Mouse (Mus musculus) hindbrain, postnatal 0 days (tissue): ENCODE measurements at regions not wholly inside any gene's neighbourhood (a gene's known extent, or its start where the extent isn't known, plus 50 kb on each side); places are given as distances from the start of the nearest gene placed in this dataset.

Experiments
- ATAC-seq: fragments of 200-750 bp; cut with Nextera tagmentation; 2 replicates; pipeline ENCODE4 v1.8.0; 2017; ENCODE audit warnings: mild to moderate bottlenecking, moderate TSS enrichment, moderate library complexity
- DNase-seq: peaks from one replicate; pipeline ENCODE4 v3.0.0-alpha.2; 2015; ENCODE audit warnings: low spot score
- H3K27ac ChIP-seq: fragments of 300-500 bp; sonication (generic); 2 replicates; pipeline ENCODE4 v1.5.1; 2014; ENCODE audit warnings: mild to moderate bottlenecking
- H3K27me3 ChIP-seq: fragments of 300-500 bp; sonication (generic); 2 replicates; pipeline ENCODE4 v1.6.1; 2014; ENCODE audit warnings: low read length, mixed read lengths; ENCODE audit not compliant: insufficient read depth
- H3K36me3 ChIP-seq: fragments of 300-500 bp; sonication (generic); 2 replicates; pipeline ENCODE4 v1.6.1; 2014; ENCODE audit warnings: low read length, mixed read lengths; ENCODE audit not compliant: insufficient read depth
- H3K4me1 ChIP-seq: fragments of 300-500 bp; sonication (generic); 2 replicates; pipeline ENCODE4 v1.6.1; 2014; ENCODE audit warnings: antibody characterized with exemption, low read length, mixed read lengths; ENCODE audit not compliant: insufficient read depth
- H3K4me2 ChIP-seq: fragments of 300-500 bp; sonication (generic); 2 replicates; pipeline ENCODE4 v1.6.1; 2014; ENCODE audit warnings: low read depth, mild to moderate bottlenecking, low read length, moderate library complexity, mixed read lengths
- H3K4me3 ChIP-seq: fragments of 300-500 bp; sonication (generic); 2 replicates; pipeline ENCODE4 v1.5.1; 2014; ENCODE audit warnings: low read length
- H3K9ac ChIP-seq: fragments of 300-500 bp; sonication (generic); replicated peaks from 2 replicates; pipeline ENCODE4 v1.6.1; 2014; ENCODE audit warnings: mild to moderate bottlenecking, low read length, moderate library complexity, mixed read lengths
- H3K9me3 ChIP-seq: fragments of 300-500 bp; sonication (generic); 2 replicates; pipeline ENCODE4 v1.6.1; 2016; ENCODE audit warnings: low read length, mixed read lengths
- CTCF ChIP-seq: IDR thresholded peaks from 2 replicates; pipeline ENCODE4 v1.5.1; 2016; ENCODE audit warnings: antibody characterized with exemption, control low read depth, low read depth
- WGBS: fragments of 180-500 bp; shearing (Covaris S2); extraction: QIAGEN DNeasy Blood & Tissue Kit; methylation state at CpG from one replicate; pipeline ENCODE4 v1.1.7; 2014; 5-methylcytosine and 5-hydroxymethylcytosine counted together

GRCm38 (mm10) chr13:41694749-41695419, 89.2 kb downstream of the Tmem170b start:
- Histone ChIP-seq H3K27ac (no peak overlapping the region), H3K4me3 (no peak overlapping the region), H3K4me2 (no peak overlapping the region), H3K27me3 (no peaks in the 10 kb centered on the region), H3K4me1 (no peaks in the 10 kb centered on the region), H3K9me3 (no peaks in the 10 kb centered on the region), H3K36me3 (no peaks in the 10 kb centered on the region), H3K9ac (no peak overlapping the region)
- DNase-seq, result no peak
- no peak for TF ChIP-seq CTCF
- ATAC-seq, result no peak
- WGBS, result 83% methylated on average over 9 of the region's 9 CpGs

GRCm38 (mm10) chr13:41696767-41697445, 91.2 kb downstream of the Tmem170b start:
- ATAC-seq, result no peak
- H3K4me1 ChIP-seq, result no peaks in the 10 kb centered on the region
- no peak for DNase-seq
- H3K36me3 ChIP-seq, result no peaks in the 10 kb centered on the region
- no peak overlapping the region for H3K27ac ChIP-seq
- no peak for TF ChIP-seq CTCF
- H3K4me2 ChIP-seq, result no peak overlapping the region
- H3K4me3 ChIP-seq, result no peak overlapping the region
- no peak overlapping the region for H3K9ac ChIP-seq
- H3K9me3 ChIP-seq, result no peaks in the 10 kb centered on the region
- H3K27me3 ChIP-seq, result no peaks in the 10 kb centered on the region
- 84% methylated on average over 7 of the region's 7 CpGs for WGBS

- no peak overlapping the region for H3K4me3 ChIP-seq
- DNase-seq (no peak), ATAC-seq (no peak)
- no peaks in the 10 kb centered on the region for H3K9me3 ChIP-seq
- no peak overlapping the region for H3K4me2 ChIP-seq
- no peaks in the 10 kb centered on the region for H3K27me3 ChIP-seq
- no peaks in the 10 kb centered on the region for H3K4me1 ChIP-seq
- 51% methylated on average over 3 of the region's 3 CpGs for WGBS
- no peak overlapping the region for H3K27ac ChIP-seq
- H3K36me3 ChIP-seq, result no peaks in the 10 kb centered on the region
- H3K9ac ChIP-seq, result no peak overlapping the region
- no peak for TF ChIP-seq CTCF
These were observed 95.6 kb downstream of the Tmem170b start for GRCm38 (mm10) chr13:41701345-41701744.

- H3K4me3 ChIP-seq, result no peak overlapping the region
- WGBS, result 55% methylated on average over 8 of the region's 8 CpGs
- H3K36me3 ChIP-seq, result no peaks in the 10 kb centered on the region
- ATAC-seq (no peak), DNase-seq (no peak)
- no peak for TF ChIP-seq CTCF
- no peak overlapping the region for H3K27ac ChIP-seq
- H3K4me1 ChIP-seq, result no peaks in the 10 kb centered on the region
- no peak overlapping the region for H3K4me2 ChIP-seq
- H3K27me3 ChIP-seq, result no peaks in the 10 kb centered on the region
- no peaks in the 10 kb centered on the region for H3K9me3 ChIP-seq
- no peak overlapping the region for H3K9ac ChIP-seq
These were observed 96.1 kb downstream of the Tmem170b start for GRCm38 (mm10) chr13:41701829-41702231.

GRCm38 (mm10) chr13:41703196-41703595, 97.5 kb downstream of the Tmem170b start:
- DNase-seq, result no peak
- TF ChIP-seq CTCF, result no peak
- WGBS, result 86% methylated on average over 2 of the region's 2 CpGs
- no peaks in the 10 kb centered on the region for H3K27me3 ChIP-seq
- no peak overlapping the region for H3K4me2 ChIP-seq
- H3K9me3 ChIP-seq, result no peaks in the 10 kb centered on the region
- H3K4me3 ChIP-seq, result no peak overlapping the region
- no peaks in the 10 kb centered on the region for H3K36me3 ChIP-seq
- ATAC-seq, result no peak
- no peak overlapping the region for H3K27ac ChIP-seq
- H3K9ac ChIP-seq, result no peak overlapping the region
- no peaks in the 10 kb centered on the region for H3K4me1 ChIP-seq

- Histone ChIP-seq H3K9me3 (no peaks in the 10 kb centered on the region), H3K4me1 (no peaks in the 10 kb centered on the region), H3K36me3 (no peaks in the 10 kb centered on the region), H3K4me2 (no peak overlapping the region), H3K27ac (no peak overlapping the region), H3K27me3 (no peaks in the 10 kb centered on the region), H3K9ac (no peak overlapping the region), H3K4me3 (no peak overlapping the region)
- no peak for TF ChIP-seq CTCF
- WGBS, result 59% methylated on average over 8 of the region's 8 CpGs
- DNase-seq, result no peak
- ATAC-seq, result no peak
These were observed 97.9 kb downstream of the Tmem170b start for GRCm38 (mm10) chr13:41703618-41704017.

GRCm38 (mm10) chr13:41704806-41705205, 99.1 kb downstream of the Tmem170b start:
- Histone ChIP-seq H3K9me3 (no peaks in the 10 kb centered on the region), H3K4me3 (no peak overlapping the region), H3K36me3 (no peaks in the 10 kb centered on the region), H3K27me3 (no peaks in the 10 kb centered on the region), H3K4me1 (no peaks in the 10 kb centered on the region), H3K4me2 (no peak overlapping the region), H3K9ac (no peak overlapping the region), H3K27ac (no peak overlapping the region)
- ATAC-seq (no peak), DNase-seq (no peak)
- WGBS, result 91% methylated on average over 2 of the region's 2 CpGs
- no peak for TF ChIP-seq CTCF
